Mouse (Mus musculus): ENCODE measurements around the gene Prkcg.

GRCm38 (mm10) chr7:3372376-3372775 lies 83.4 kb downstream of the Prkcg start:
- no peak for TF ChIP-seq CTCF (IDR thresholded peaks at IDR 0.05; ENCODE audit: low read depth)
- TF ChIP-seq EP300 (IDR thresholded peaks at IDR 0.05; ENCODE audit: low read depth) = no peak
